Mouse (Mus musculus) bone marrow, adult 2 months (tissue): ENCODE results near the gene Ccr3.
"Not testable (repeated sequence)": the region's sequence is repeated elsewhere in the genome, so short reads cannot be mapped to it uniquely, and the experiment has no call there.

Experiments used
- CTCF ChIP-seq: fragments of 200-500 bp; IDR thresholded peaks from 2 replicates; pipeline ENCODE4 v1.5.1; 2011; ENCODE audit warnings: low read length, control low read depth; ENCODE audit not compliant: control insufficient read depth, insufficient read depth
- POLR2A ChIP-seq: fragments of 200-500 bp; IDR thresholded peaks from 2 replicates; pipeline ENCODE4 v1.6.1; 2011; ENCODE audit warnings: low read depth, mild to moderate bottlenecking, control low read depth, low read length, borderline replicate concordance; ENCODE audit not compliant: control insufficient read depth

- TF ChIP-seq CTCF, POLR2A: not testable (repeated sequence)
Observed at GRCm38 (mm10) chr9:123980858-123981475, 40.8 kb upstream of the Ccr3 start.
